Comparison of ENCODE assay signal across 10 mouse cellular contexts in the genomic region with DNA sequence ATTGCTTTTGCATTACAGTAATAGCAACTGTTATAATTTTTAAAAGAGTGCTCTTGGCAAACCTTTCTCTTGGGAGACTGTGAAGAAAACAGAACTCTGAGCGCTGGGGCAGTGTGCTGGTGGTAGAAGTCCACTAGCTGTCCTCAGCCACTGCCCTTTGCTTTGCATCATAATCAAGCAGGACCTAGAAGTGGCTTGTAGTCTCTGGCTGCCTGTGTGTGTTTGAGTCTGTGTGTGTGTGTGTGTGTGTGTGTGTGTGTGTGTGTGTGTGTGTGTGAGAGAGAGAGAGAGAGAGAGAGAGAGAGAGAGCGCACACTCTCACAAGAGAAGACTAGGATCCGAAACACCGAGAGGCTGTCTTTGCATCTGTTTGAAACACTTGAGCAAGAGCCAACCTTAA.
DNase-seq lines count a peak whose midpoint lies in the region; ATAC-seq lines count a peak whose summit lies in the region.
"Had no signal": no experiment of that assay in that cellular context is flagged by ENCODE, and none has a peak within 500 bp of the region (broad histone marks: within the 10 kb centered on the region; RNA-seq: fewer than 3 reads in every experiment).

No protein-coding gene starts in this region.

- H3K27me3 ChIP-seq in heart, embryonic 10.5 days (ENCODE audit: insufficient read depth, poor library complexity, severe bottlenecking), result no peaks in the 10 kb centered on the region
- no peaks in the 10 kb centered on the region for H3K27me3 ChIP-seq in hindbrain, embryonic 16.5 days (replicated peaks; ENCODE audit: control insufficient read depth, insufficient read depth, low read length)
- 0 out of 2 replicates have a peak, but pooled peaks cover 6% of the 10 kb centered on the region for H3K27me3 ChIP-seq in neural tube, embryonic 15.5 days (replicated peaks)

- H3K9ac ChIP-seq in hindbrain, embryonic 16.5 days (ENCODE audit: low read depth, low read length), result no peak overlapping the region; the same call in 1 of the 2 replicates
- H3K9ac ChIP-seq in neural tube, embryonic 15.5 days (replicated peaks), result no peak overlapping the region
- H3K9ac ChIP-seq: liver, postnatal 0 days had no signal

- no peaks in the 10 kb centered on the region for H3K36me3 ChIP-seq in heart, embryonic 10.5 days
- no peaks in the 10 kb centered on the region for H3K36me3 ChIP-seq in hindbrain, embryonic 16.5 days (ENCODE audit: control insufficient read depth, insufficient read depth, low read length)
- H3K36me3 ChIP-seq in neural tube, embryonic 15.5 days, result no peaks in the 10 kb centered on the region

- WGBS in heart, embryonic 10.5 days, result 53% methylated on average over 4 of the region's 4 CpGs
- 65% methylated on average over 4 of the region's 4 CpGs for WGBS in hindbrain, embryonic 16.5 days
- WGBS in neural tube, embryonic 15.5 days, result 62% methylated on average over 4 of the region's 4 CpGs

- no peaks in the 10 kb centered on the region for H3K9me3 ChIP-seq in heart, embryonic 10.5 days
- H3K9me3 ChIP-seq in hindbrain, embryonic 16.5 days (ENCODE audit: control insufficient read depth, low read length), result no peaks in the 10 kb centered on the region
- H3K9me3 ChIP-seq in neural tube, embryonic 15.5 days (replicated peaks), result no peaks in the 10 kb centered on the region

- intact Hi-C loops in heart, postnatal 25 days (cut with DNase I), result no loop called here
- intact Hi-C loops in left cerebral cortex, postnatal 4 days (cut with DNase I), result no loop called here
- intact Hi-C loops in left cerebral cortex, postnatal 25 days (cut with DNase I), result no loop called here

- peak; percentile 76 for DNase-seq in heart, embryonic 10.5 days (ENCODE audit: low spot score)
- DNase-seq in heart, postnatal 25 days (ENCODE audit: low spot score), result no peak
- DNase-seq in kidney, postnatal 25 days, result peak; percentile 24 to 55
- DNase-seq in kidney, postnatal 4 days, result no peak
- no peak for DNase-seq in left cerebral cortex, postnatal 4 days
- DNase-seq in left cerebral cortex, postnatal 25 days (ENCODE audit: low spot score in 2 of 2), result no peak
- DNase-seq: gastrocnemius, postnatal 25 days; liver, postnatal 0 days had no signal

- H3K4me1 ChIP-seq in heart, embryonic 10.5 days, result peaks cover 4% of the 10 kb centered on the region
- no peaks in the 10 kb centered on the region; the same call in 1 of the 2 replicates for H3K4me1 ChIP-seq in hindbrain, embryonic 16.5 days (ENCODE audit: control insufficient read depth, insufficient read depth, low read depth, low read length)
- H3K4me1 ChIP-seq in neural tube, embryonic 15.5 days, result peaks cover 7% of the 10 kb centered on the region; the same call in 1 of the 2 replicates

- H3K4me3 ChIP-seq in heart, embryonic 10.5 days, result peak overlapping the region; percentile 54
- peak overlapping the region; percentile 28 for H3K4me3 ChIP-seq in hindbrain, embryonic 16.5 days (ENCODE audit: low read length)
- peak overlapping the region; percentile 13 for H3K4me3 ChIP-seq in neural tube, embryonic 15.5 days (replicated peaks)

- ATAC-seq in hindbrain, embryonic 16.5 days, result no peak
- ATAC-seq in neural tube, embryonic 15.5 days (ENCODE audit: low FRiP score), result no peak
- ATAC-seq: liver, postnatal 0 days had no signal

- peak overlapping the region; percentile 33 for H3K4me2 ChIP-seq in hindbrain, embryonic 16.5 days (ENCODE audit: low read length)
- no peak overlapping the region for H3K4me2 ChIP-seq in neural tube, embryonic 15.5 days

- peak overlapping the region; percentile 67 for H3K27ac ChIP-seq in heart, embryonic 10.5 days
- H3K27ac ChIP-seq in hindbrain, embryonic 16.5 days (ENCODE audit: low read depth, low read length), result no peak overlapping the region
- no peak overlapping the region for H3K27ac ChIP-seq in neural tube, embryonic 15.5 days (replicated peaks)

Comparison
In these comparisons a context has a peak if more than half of its experiments do, and no peak if none do; other contexts are left out.
1. DNase-seq: peak in heart, embryonic 10.5 days (single experiment) and kidney, postnatal 25 days (2 of 2); none in heart, postnatal 25 days (single experiment), kidney, postnatal 4 days (0 of 2), left cerebral cortex, postnatal 4 days (single experiment) and left cerebral cortex, postnatal 25 days (0 of 2).
2. Peak in every context shown above with its lines, with median percentiles within 50 percentile points of each other: H3K4me3 ChIP-seq.